Mouse (Mus musculus) embryonic facial prominence, embryonic 10.5 days (tissue): ENCODE data around the gene Tas2r108. TPM values are rescaled to one million over a fixed set of nuclear protein-coding genes. Genes with fewer than 3 reads are reported as not detected.

Experiments
- DNase-seq: peaks from one replicate; pipeline ENCODE4 v3.0.0-alpha.2; 2017; ENCODE audit warnings: low spot score
- H3K27ac ChIP-seq: fragments of 300-500 bp; sonication (generic); replicated peaks from 2 replicates; pipeline ENCODE4 v1.5.1; 2016; ENCODE audit warnings: mild to moderate bottlenecking
- H3K27me3 ChIP-seq: fragments of 300-500 bp; sonication (generic); replicated peaks from 2 replicates; pipeline ENCODE4 v1.6.1; 2016; ENCODE audit warnings: low read depth, mild to moderate bottlenecking; ENCODE audit not compliant: poor library complexity, severe bottlenecking
- H3K36me3 ChIP-seq: fragments of 300-500 bp; sonication (generic); replicated peaks from 2 replicates; pipeline ENCODE4 v1.6.1; 2016; ENCODE audit warnings: mild to moderate bottlenecking, moderate library complexity
- H3K4me1 ChIP-seq: fragments of 300-500 bp; sonication (generic); 2 replicates; pipeline ENCODE4 v1.6.1; 2016
- H3K4me3 ChIP-seq: fragments of 300-500 bp; sonication (generic); 2 replicates; pipeline ENCODE4 v1.5.1; 2016; ENCODE audit warnings: mild to moderate bottlenecking, moderate library complexity
- H3K9me3 ChIP-seq: fragments of 300-500 bp; sonication (generic); 2 replicates; pipeline ENCODE4 v1.6.1; 2016; ENCODE audit warnings: mild to moderate bottlenecking
- WGBS: fragments of 180-500 bp; shearing (Covaris S2); methylation state at CpG from one replicate; pipeline ENCODE4 v1.1.7; 2016; 5-methylcytosine and 5-hydroxymethylcytosine counted together
- polyA plus RNA-seq: library from polyadenylated mRNA; unstranded; fragments of >200 nt; fragmentation: Nextera tagmentation; extraction: Ambion mirVana; gene quantifications from 2 replicates; pipeline ENCODE4 v1.2.1, GENCODE M21; 2016

Gene Tas2r108
- 0.15 TPM in 1 of 2 replicates, not detected in the other for polyA plus RNA-seq

- no peak for DNase-seq
- Histone ChIP-seq H3K4me1 (no peaks in the 10 kb centered on the region), H3K9me3 (no peaks in the 10 kb centered on the region), H3K27me3 (no peaks in the 10 kb centered on the region), H3K27ac (no peak within 1 kb of the TSS), H3K4me3 (no peak within 1 kb of the TSS), H3K36me3 (no peaks in the 10 kb centered on the region)
- WGBS, result 90% methylated on average over 3 of the region's 3 CpGs
Measured at GRCm38 (mm10) chr6:40493229-40493628, at the start of gene Tas2r108. Gene Tas2r108 (plus strand): TSS chr6:40493529.

- Histone ChIP-seq H3K27ac (no peak overlapping the region), H3K4me1 (no peaks in the 10 kb centered on the region)
Measured at GRCm38 (mm10) chr6:40448626-40449025, 44.7 kb upstream of the Tas2r108 start.

GRCm38 (mm10) chr6:40454436-40455041 lies 38.8 kb upstream of the Tas2r108 start:
- WGBS, result 22% methylated on average over 7 of the region's 7 CpGs
- H3K9me3 ChIP-seq, result no peaks in the 10 kb centered on the region
- H3K27ac ChIP-seq, result no peak overlapping the region
- H3K4me1 ChIP-seq, result no peaks in the 10 kb centered on the region
- no peak for DNase-seq
- H3K36me3 ChIP-seq, result no peaks in the 10 kb centered on the region
- no peaks in the 10 kb centered on the region for H3K27me3 ChIP-seq
- H3K4me3 ChIP-seq, result no peak overlapping the region

More at GRCm38 (mm10) chr6:40448626-40449025, 44.7 kb upstream of the Tas2r108 start:
- DNase-seq, result no peak
- Histone ChIP-seq H3K4me3 (no peak overlapping the region), H3K27me3 (0 out of 2 replicates have a peak, but pooled peaks cover 4% of the 10 kb centered on the region), H3K36me3 (no peaks in the 10 kb centered on the region), H3K9me3 (no peaks in the 10 kb centered on the region)

- 0 out of 2 replicates have a peak, but pooled peaks cover 2% of the 10 kb centered on the region for H3K4me1 ChIP-seq
- H3K9me3 ChIP-seq, result no peaks in the 10 kb centered on the region
- no peak overlapping the region for H3K27ac ChIP-seq
- 58% methylated on average over 6 of the region's 6 CpGs for WGBS
- no peaks in the 10 kb centered on the region for H3K27me3 ChIP-seq
- no peak for DNase-seq
- no peak overlapping the region for H3K4me3 ChIP-seq
- no peaks in the 10 kb centered on the region for H3K36me3 ChIP-seq
Measured at GRCm38 (mm10) chr6:40465710-40466109, 27.6 kb upstream of the Tas2r108 start.

- Histone ChIP-seq H3K27ac (peak within 1 kb of the TSS; percentile 98), H3K27me3 (no peaks in the 10 kb centered on the region), H3K4me3 (peak within 1 kb of the TSS; percentile 85), H3K36me3 (peaks cover 31% of the 10 kb centered on the region), H3K4me1 (peaks cover 12% of the 10 kb centered on the region), H3K9me3 (no peaks in the 10 kb centered on the region)
- under 1% methylated on average over 54 of the region's 54 CpGs for WGBS
- peak; percentile 95 for DNase-seq
Measured at GRCm38 (mm10) chr6:40470916-40471719, 22.2 kb upstream of the Tas2r108 start, which contains the start of gene Ssbp1. Gene Ssbp1 (plus strand): TSS chr6:40471352.

GRCm38 (mm10) chr6:40471720-40472010 lies 21.7 kb upstream of the Tas2r108 start:
- H3K4me3 ChIP-seq, result peak overlapping the region; percentile 85
- peak overlapping the region; percentile 98 for H3K27ac ChIP-seq
- H3K4me1 ChIP-seq, result peaks cover 12% of the 10 kb centered on the region
- WGBS, result under 1% methylated on average over 7 of the region's 7 CpGs
- no peak for DNase-seq
- peaks cover 36% of the 10 kb centered on the region for H3K36me3 ChIP-seq
- H3K27me3 ChIP-seq, result no peaks in the 10 kb centered on the region
- H3K9me3 ChIP-seq, result no peaks in the 10 kb centered on the region

- Histone ChIP-seq H3K4me1 (peaks cover 10% of the 10 kb centered on the region), H3K4me3 (no peak overlapping the region), H3K36me3 (peaks cover 69% of the 10 kb centered on the region), H3K27ac (no peak overlapping the region), H3K27me3 (no peaks in the 10 kb centered on the region), H3K9me3 (no peaks in the 10 kb centered on the region)
- DNase-seq, result no peak
- WGBS, result 88% methylated on average over 4 of the region's 4 CpGs
Measured at GRCm38 (mm10) chr6:40476132-40476531, 17.2 kb upstream of the Tas2r108 start.

GRCm38 (mm10) chr6:40479705-40480104 lies 13.6 kb upstream of the Tas2r108 start:
- 95% methylated on average over 1 of the region's 1 CpGs for WGBS
- no peaks in the 10 kb centered on the region for H3K9me3 ChIP-seq
- no peaks in the 10 kb centered on the region for H3K27me3 ChIP-seq
- no peaks in the 10 kb centered on the region for H3K4me1 ChIP-seq
- no peak overlapping the region for H3K27ac ChIP-seq
- H3K4me3 ChIP-seq, result no peak overlapping the region
- no peak for DNase-seq
- H3K36me3 ChIP-seq, result peaks cover 87% of the 10 kb centered on the region

- Histone ChIP-seq H3K27me3 (no peaks in the 10 kb centered on the region), H3K9me3 (no peaks in the 10 kb centered on the region), H3K36me3 (peaks cover 78% of the 10 kb centered on the region), H3K4me3 (no peak overlapping the region), H3K27ac (no peak overlapping the region), H3K4me1 (no peaks in the 10 kb centered on the region)
- 90% methylated on average over 5 of the region's 5 CpGs for whole genome bisulfite sequencing
- no peak for DNase-seq
Measured at GRCm38 (mm10) chr6:40482318-40482717, 11.0 kb upstream of the Tas2r108 start.

GRCm38 (mm10) chr6:40490933-40491332 lies 2.4 kb upstream of the Tas2r108 start, which contains the start of gene Tas2r137:
Gene Tas2r137 (plus strand): TSS chr6:40491233.
- no peaks in the 10 kb centered on the region for H3K27me3 ChIP-seq
- no peaks in the 10 kb centered on the region for H3K9me3 ChIP-seq
- no peak for DNase-seq
- no peak within 1 kb of the TSS for H3K4me3 ChIP-seq
- H3K36me3 ChIP-seq, result peaks cover 4% of the 10 kb centered on the region; the same call in 1 of the 2 replicates
- H3K27ac ChIP-seq, result no peak within 1 kb of the TSS
- H3K4me1 ChIP-seq, result no peaks in the 10 kb centered on the region

GRCm38 (mm10) chr6:40519408-40519807 lies 26.1 kb downstream of the Tas2r108 start, which contains the start of gene Prss37:
Gene Prss37 (minus strand): TSS chr6:40519508.
- Histone ChIP-seq H3K27me3 (no peaks in the 10 kb centered on the region), H3K4me3 (no peak within 1 kb of the TSS), H3K27ac (no peak within 1 kb of the TSS), H3K36me3 (no peaks in the 10 kb centered on the region), H3K9me3 (no peaks in the 10 kb centered on the region), H3K4me1 (no peaks in the 10 kb centered on the region)
- DNase-seq, result no peak
- 83% methylated on average over 1 of the region's 1 CpGs for WGBS
